Mouse (Mus musculus) kidney, postnatal 14 days (tissue): ENCODE results near the gene Gm45208.
A peak's percentile ranks its signal among the peaks of the same experiment; 100 is the strongest.
"Not testable (repeated sequence)": the region's sequence is repeated elsewhere in the genome, so short reads cannot be mapped to it uniquely, and the experiment has no call there.

Experiments
- DNase-seq: peaks from one replicate; pipeline ENCODE4 v3.0.0; 2022; ENCODE audit warnings: mixed read lengths

Gene Gm45208

GRCm38 (mm10) chrX:7721514-7722281 is at the start of gene Gm45208:
Gm45208 (plus strand) TSS chrX:7722245.
- DNase-seq, result peak; percentile 80

- DNase-seq, result no peak
Measured at GRCm38 (mm10) chrX:7672739-7673138, 49.3 kb upstream of the Gm45208 start.

GRCm38 (mm10) chrX:7673578-7674281 is 48.3 kb upstream of the Gm45208 start:
- DNase-seq, result peak; percentile 15

GRCm38 (mm10) chrX:7674284-7675000 is 47.6 kb upstream of the Gm45208 start:
- DNase-seq, result peak; percentile 27

- no peak for DNase-seq
Measured at GRCm38 (mm10) chrX:7675001-7675380, 47.1 kb upstream of the Gm45208 start.

GRCm38 (mm10) chrX:7678986-7679385 is 43.1 kb upstream of the Gm45208 start:
- DNase-seq, result no peak

GRCm38 (mm10) chrX:7679405-7680056 is 42.5 kb upstream of the Gm45208 start:
- peak; percentile 96 for DNase-seq

GRCm38 (mm10) chrX:7680057-7680412 is 42.0 kb upstream of the Gm45208 start:
- DNase-seq, result no peak

GRCm38 (mm10) chrX:7680864-7681263 is 41.2 kb upstream of the Gm45208 start, which contains the start of gene Magix:
Magix (minus strand) TSS chrX:7681251.
- DNase-seq, result peak; percentile 68

- DNase-seq, result no peak
Measured at GRCm38 (mm10) chrX:7688321-7688720, 33.7 kb upstream of the Gm45208 start.

GRCm38 (mm10) chrX:7690486-7690885 is 31.6 kb upstream of the Gm45208 start:
- DNase-seq, result no peak

GRCm38 (mm10) chrX:7692862-7693261 is 29.2 kb upstream of the Gm45208 start:
- peak; percentile 40 for DNase-seq

GRCm38 (mm10) chrX:7696520-7696919 is 25.5 kb upstream of the Gm45208 start:
- DNase-seq, result no peak

GRCm38 (mm10) chrX:7696954-7697381 is 25.1 kb upstream of the Gm45208 start, which contains the start of gene Gpkow:
Gpkow (plus strand) TSS chrX:7697131.
- DNase-seq, result peak; percentile 90

- DNase-seq, result not testable (repeated sequence)
Measured at GRCm38 (mm10) chrX:7713764-7714134, 8.3 kb upstream of the Gm45208 start.

GRCm38 (mm10) chrX:7714135-7714899 is 7.7 kb upstream of the Gm45208 start, which contains the start of gene Wdr45:
Wdr45 (plus strand) TSS chrX:7714333.
- peak; percentile 95 for DNase-seq

GRCm38 (mm10) chrX:7716058-7716457 is 6.0 kb upstream of the Gm45208 start:
- DNase-seq, result not testable (repeated sequence)

GRCm38 (mm10) chrX:7722282-7722611 is 202 bp downstream of the Gm45208 start:
- no peak for DNase-seq

- no peak for DNase-seq
Measured at GRCm38 (mm10) chrX:7722691-7723090, 646 bp downstream of the Gm45208 start.

GRCm38 (mm10) chrX:7724135-7724534 is 2.1 kb downstream of the Gm45208 start:
- no peak for DNase-seq

- no peak for DNase-seq
Measured at GRCm38 (mm10) chrX:7725841-7726240, 3.8 kb downstream of the Gm45208 start.

GRCm38 (mm10) chrX:7727176-7727575 is 5.1 kb downstream of the Gm45208 start:
- DNase-seq, result no peak
